Mouse (Mus musculus) small intestine, adult 2 months (tissue): ENCODE measurements around the gene Gm10491. TPM values are rescaled to one million over a fixed set of nuclear protein-coding genes. Genes with fewer than 3 reads are reported as not detected.
A peak's percentile ranks its signal among the peaks of the same experiment; 100 is the strongest.

ENCODE experiments used
- H3K27ac ChIP-seq: fragments of 200-500 bp; 2 replicates; pipeline ENCODE4 v1.5.1; 2012; ENCODE audit warnings: low read depth, low read length, control low read depth, inconsistent platforms; ENCODE audit not compliant: insufficient read depth
- H3K27me3 ChIP-seq: fragments of 200-500 bp; 2 replicates; pipeline ENCODE4 v1.6.1; 2012; ENCODE audit warnings: mild to moderate bottlenecking, moderate library complexity, low read length, inconsistent platforms; ENCODE audit not compliant: control insufficient read depth, insufficient read depth
- H3K36me3 ChIP-seq: fragments of 200-500 bp; 2 replicates; pipeline ENCODE4 v1.6.1; 2012; ENCODE audit warnings: mild to moderate bottlenecking, low read length, control low read depth, inconsistent platforms; ENCODE audit not compliant: control insufficient read depth, insufficient read depth
- H3K4me1 ChIP-seq: fragments of 200-500 bp; 2 replicates; pipeline ENCODE4 v1.6.1; 2012; ENCODE audit warnings: low read length, inconsistent platforms, mixed read lengths; ENCODE audit not compliant: control insufficient read depth, insufficient read depth, insufficient read length
- H3K4me3 ChIP-seq: fragments of 200-500 bp; 2 replicates; pipeline ENCODE4 v1.5.1; 2012; ENCODE audit warnings: low read depth, mild to moderate bottlenecking, control low read depth, inconsistent platforms, low read length, moderate library complexity
- CTCF ChIP-seq: fragments of 200-500 bp; IDR thresholded peaks from 2 replicates; pipeline ENCODE4 v1.5.1; 2012; ENCODE audit warnings: low read depth, mild to moderate bottlenecking, control low read depth, inconsistent platforms, low read length, moderate library complexity, mixed read lengths; ENCODE audit not compliant: insufficient replicate concordance, insufficient read length; ENCODE audit errors: extremely low read depth
- POLR2A ChIP-seq: fragments of 200-500 bp; IDR thresholded peaks from 2 replicates; pipeline ENCODE4 v1.6.1; 2012; ENCODE audit warnings: low read depth, mild to moderate bottlenecking, control low read depth, inconsistent platforms, low read length, moderate library complexity
- WGBS: fragments of 180-500 bp; shearing (Covaris S2); methylation state at CpG from one replicate; pipeline ENCODE4 v1.1.7; 2018; 5-methylcytosine and 5-hydroxymethylcytosine counted together
- polyA plus RNA-seq: library from polyadenylated mRNA; depleted of rRNA; stranded (reverse); fragments of >200 nt; gene quantifications from 2 replicates; pipeline ENCODE4 v1.2.3, GENCODE M21; 2012

Gm10491 gene
- polyA plus RNA-seq, 1 experiment, result not detected

DNA sequence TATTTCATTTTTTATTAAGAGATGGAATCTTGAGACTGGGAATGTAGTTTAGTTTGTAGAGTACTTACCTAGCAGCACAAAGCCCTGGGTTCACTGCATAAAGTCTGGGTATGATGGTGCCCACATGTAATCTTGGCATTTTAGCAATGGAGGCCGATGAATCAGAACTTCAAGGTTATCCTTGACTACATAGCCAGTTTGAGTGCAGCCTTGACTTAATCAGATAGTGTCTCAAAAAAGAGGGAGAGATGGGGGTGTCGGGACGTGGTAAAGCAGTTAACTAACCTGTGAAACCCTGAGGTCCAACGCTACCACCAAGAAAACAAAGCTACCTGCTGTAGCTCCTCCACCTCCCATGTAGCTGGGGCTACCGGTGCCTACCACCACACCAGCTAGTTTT lies 3.2 kb downstream of the Gm10491 start:
- no peak for TF ChIP-seq CTCF
- TF ChIP-seq POLR2A, result no peak
- Histone ChIP-seq H3K4me3 (no peak overlapping the region), H3K36me3 (peaks cover 5% of the 10 kb centered on the region; the same call in 1 of the 2 replicates), H3K27me3 (no peaks in the 10 kb centered on the region), H3K27ac (no peak overlapping the region), H3K4me1 (no peaks in the 10 kb centered on the region)
- 91% methylated on average over 5 of the region's 5 CpGs for WGBS

GRCm38 (mm10) chrX:7898880-7899874 lies 8.5 kb downstream of the Gm10491 start, which contains the start of the genes Pqbp1 and Timm17b:
TSS of gene Pqbp1 (minus strand) at chrX:7899269.
TSS of gene Timm17b (plus strand) at chrX:7899357.
- Histone ChIP-seq H3K36me3 (peaks cover 10% of the 10 kb centered on the region), H3K27me3 (no peaks in the 10 kb centered on the region), H3K4me1 (no peaks in the 10 kb centered on the region), H3K27ac (peak within 1 kb of the TSS; percentile 99), H3K4me3 (peak within 1 kb of the TSS; percentile 99)
- WGBS, result 16% methylated on average over 62 of the region's 62 CpGs
- TF ChIP-seq CTCF (no peak), POLR2A (peak; percentile 14; the same call in 1 of the 2 replicates)

DNA sequence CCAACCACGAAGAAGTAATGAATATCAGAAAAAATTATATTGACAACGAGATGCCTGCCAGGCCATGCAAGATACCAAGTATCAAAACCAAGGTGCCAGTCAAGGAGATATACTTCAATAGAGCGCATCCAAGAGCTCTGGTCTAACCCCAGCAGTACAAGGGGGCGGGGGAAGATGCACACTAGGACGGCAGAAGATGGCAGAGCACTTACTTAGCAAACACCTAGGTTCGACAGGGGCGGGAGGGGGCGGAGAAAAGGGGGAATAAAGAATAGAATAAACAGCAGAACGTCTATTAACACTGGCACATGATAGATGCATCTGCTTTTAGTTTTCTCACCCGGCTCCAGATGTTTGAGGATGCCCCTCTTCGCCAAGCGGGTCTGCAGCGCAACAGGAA lies 9.4 kb downstream of the Gm10491 start:
- Histone ChIP-seq H3K27ac (peak overlapping the region; percentile 99; the same call in 1 of the 2 replicates), H3K4me3 (peak overlapping the region; percentile 99), H3K27me3 (no peaks in the 10 kb centered on the region), H3K4me1 (no peaks in the 10 kb centered on the region), H3K36me3 (peaks cover 12% of the 10 kb centered on the region)
- 23% methylated on average over 13 of the region's 13 CpGs for WGBS
- TF ChIP-seq POLR2A, result no peak
- TF ChIP-seq CTCF, result no peak

DNA sequence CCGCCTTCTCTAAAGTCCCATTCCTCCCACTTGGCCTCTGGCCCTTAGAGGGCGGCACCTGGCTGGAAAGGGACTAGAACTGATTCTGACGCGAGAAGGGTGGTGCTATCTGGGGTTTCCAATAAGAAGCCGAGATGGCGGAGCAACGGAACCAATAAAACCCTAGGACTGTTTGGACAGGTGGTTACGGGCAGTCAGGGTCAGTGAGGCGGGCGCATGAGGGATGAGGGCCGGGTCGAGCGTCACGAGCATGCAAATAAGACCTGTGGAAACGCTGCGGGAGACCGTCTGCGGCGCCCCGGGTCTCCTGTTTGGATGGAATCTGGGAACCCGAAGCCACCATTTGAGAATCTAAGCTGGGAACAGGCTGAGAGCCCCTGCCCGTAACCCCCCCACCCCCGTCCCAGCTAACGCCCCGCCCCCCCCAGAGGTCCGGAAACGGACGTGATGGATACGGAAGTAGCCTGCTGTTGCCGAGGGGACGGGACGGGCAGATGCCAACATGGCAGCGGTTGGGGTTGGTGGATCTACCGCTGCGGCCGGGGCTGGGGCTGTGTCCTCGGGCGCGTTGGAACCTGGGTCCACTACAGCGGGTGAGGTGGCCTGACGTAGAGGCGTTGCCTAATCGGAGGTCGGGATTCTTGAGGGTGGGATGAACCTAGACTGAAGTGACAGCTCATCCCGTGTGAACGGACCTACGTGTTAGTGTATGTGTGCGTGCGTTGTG lies 23.6 kb downstream of the Gm10491 start, which contains the start of gene Slc35a2:
Slc35a2 (plus strand) TSS at position 188 of the 727 bp plus-strand sequence.
- Histone ChIP-seq H3K27me3 (no peaks in the 10 kb centered on the region), H3K36me3 (peaks cover 3% of the 10 kb centered on the region; the same call in 1 of the 2 replicates), H3K27ac (peak within 1 kb of the TSS; percentile 49; the same call in 1 of the 2 replicates), H3K4me3 (peak within 1 kb of the TSS; percentile 86), H3K4me1 (no peaks in the 10 kb centered on the region; the same call in 1 of the 2 replicates)
- TF ChIP-seq POLR2A, result no peak; the same call in 1 of the 2 replicates
- no peak for TF ChIP-seq CTCF
- WGBS, result 11% methylated on average over 49 of the region's 49 CpGs

DNA sequence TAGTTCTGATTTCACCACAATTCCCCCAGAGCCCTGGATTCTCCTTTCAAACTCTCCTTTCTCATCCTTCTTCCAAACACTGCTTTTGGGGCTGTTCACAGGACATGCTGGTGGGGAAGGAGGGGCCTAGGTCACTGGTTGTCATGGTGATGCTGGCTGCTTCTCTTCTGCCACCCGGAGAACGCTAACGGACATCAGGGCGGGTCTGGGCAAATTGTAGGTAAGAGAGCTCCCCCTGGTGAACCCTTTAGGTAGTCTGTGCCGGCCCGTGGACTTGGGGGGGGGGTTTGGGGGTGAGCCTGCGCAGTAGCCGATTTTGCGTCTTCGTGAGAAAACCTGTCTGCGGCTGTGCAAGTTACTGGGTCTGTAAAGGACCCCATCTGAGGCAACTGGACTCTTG lies 27.8 kb downstream of the Gm10491 start:
- Histone ChIP-seq H3K4me3 (0 out of 2 replicates have a peak overlapping the region, but pooled peaks have one; percentile 11), H3K27me3 (no peaks in the 10 kb centered on the region), H3K4me1 (peaks cover 3% of the 10 kb centered on the region; the same call in 1 of the 2 replicates), H3K27ac (no peak overlapping the region), H3K36me3 (0 out of 2 replicates have a peak, but pooled peaks cover 2% of the 10 kb centered on the region)
- TF ChIP-seq POLR2A, result no peak
- peak; percentile 35; the same call in 1 of the 2 replicates for TF ChIP-seq CTCF
- WGBS, result 23% methylated on average over 11 of the region's 11 CpGs

DNA sequence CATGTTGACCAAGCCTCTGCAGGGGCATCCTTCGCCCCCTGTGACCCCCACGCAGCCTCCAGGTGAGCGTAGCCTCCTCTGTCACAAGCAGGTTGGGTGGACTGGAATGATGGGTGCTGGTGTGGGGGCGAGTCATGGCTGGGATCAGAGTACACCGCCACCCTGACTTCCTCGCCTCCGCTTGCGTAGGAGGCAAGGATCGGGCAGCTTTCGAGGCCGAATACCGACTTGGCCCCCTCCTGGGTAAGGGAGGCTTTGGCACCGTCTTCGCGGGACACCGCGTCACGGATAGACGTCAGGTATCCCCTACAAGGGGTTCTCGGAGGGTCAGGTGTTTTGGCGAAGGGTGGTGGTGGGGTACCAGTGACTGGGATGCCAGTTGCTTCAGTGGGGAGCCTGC lies 29.1 kb downstream of the Gm10491 start:
- peak overlapping the region; percentile 26; the same call in 1 of the 2 replicates for H3K27ac ChIP-seq
- TF ChIP-seq CTCF (no peak), POLR2A (no peak)
- H3K4me1 ChIP-seq, result peaks cover 3% of the 10 kb centered on the region; the same call in 1 of the 2 replicates
- no peaks in the 10 kb centered on the region for H3K27me3 ChIP-seq
- WGBS, result 13% methylated on average over 21 of the region's 21 CpGs
- peak overlapping the region; percentile 80 for H3K4me3 ChIP-seq
- peaks cover 7% of the 10 kb centered on the region; the same call in 1 of the 2 replicates for H3K36me3 ChIP-seq

GRCm38 (mm10) chrX:7878007-7878419 lies 29.6 kb downstream of the Gm10491 start, which contains the start of gene Pim2:
TSS of gene Pim2 (plus strand) at chrX:7878262.
- peak within 1 kb of the TSS; percentile 80 for H3K4me3 ChIP-seq
- peak; percentile 76; the same call in 1 of the 2 replicates for TF ChIP-seq POLR2A
- TF ChIP-seq CTCF, result no peak
- 12% methylated on average over 20 of the region's 38 CpGs for WGBS
- peaks cover 12% of the 10 kb centered on the region; the same call in 1 of the 2 replicates for H3K36me3 ChIP-seq
- H3K27me3 ChIP-seq, result no peaks in the 10 kb centered on the region
- peaks cover 3% of the 10 kb centered on the region; the same call in 1 of the 2 replicates for H3K4me1 ChIP-seq
- H3K27ac ChIP-seq, result peak within 1 kb of the TSS; percentile 26
